Mouse (Mus musculus) kidney, embryonic 14.5 days (tissue): Measurements from ENCODE around the gene Cox10. TPM values are rescaled to one million over a fixed set of nuclear protein-coding genes. Genes with fewer than 3 reads are reported as not detected.

ENCODE experiments used
- ATAC-seq: fragments of 200-750 bp; cut with Nextera tagmentation; 2 replicates; pipeline ENCODE4 v1.8.0; 2017; ENCODE audit warnings: moderate number of reproducible peaks, mild to moderate bottlenecking, moderate TSS enrichment, moderate library complexity; ENCODE audit not compliant: low FRiP score, low TSS enrichment
- H3K27ac ChIP-seq: fragments of 300-500 bp; sonication (generic); 2 replicates; pipeline ENCODE4 v1.5.1; 2014; ENCODE audit warnings: low read depth, mild to moderate bottlenecking, low read length, moderate library complexity, mixed read lengths
- H3K27me3 ChIP-seq: fragments of 300-500 bp; sonication (generic); 2 replicates; pipeline ENCODE4 v1.6.1; 2014; ENCODE audit warnings: mild to moderate bottlenecking, low read length; ENCODE audit not compliant: control insufficient read depth, insufficient read depth
- H3K36me3 ChIP-seq: fragments of 300-500 bp; sonication (generic); 2 replicates; pipeline ENCODE4 v1.6.1; 2014; ENCODE audit warnings: low read length, mixed read lengths; ENCODE audit not compliant: control insufficient read depth, insufficient read depth
- H3K4me1 ChIP-seq: fragments of 300-500 bp; sonication (generic); 2 replicates; pipeline ENCODE4 v1.6.1; 2014; ENCODE audit warnings: low read length, mixed read lengths; ENCODE audit not compliant: control insufficient read depth, insufficient read depth
- H3K4me2 ChIP-seq: fragments of 300-500 bp; sonication (generic); replicated peaks from 2 replicates; pipeline ENCODE4 v1.6.1; 2014; ENCODE audit warnings: low read depth, mild to moderate bottlenecking, low read length
- H3K4me3 ChIP-seq: fragments of 300-500 bp; sonication (generic); 2 replicates; pipeline ENCODE4 v1.5.1; 2014; ENCODE audit warnings: mild to moderate bottlenecking, low read length
- H3K9ac ChIP-seq: fragments of 300-500 bp; sonication (generic); 2 replicates; pipeline ENCODE4 v1.6.1; 2014; ENCODE audit warnings: low read depth, mild to moderate bottlenecking, low read length, moderate library complexity
- H3K9me3 ChIP-seq: fragments of 300-500 bp; sonication (generic); 2 replicates; pipeline ENCODE4 v1.6.1; 2016; ENCODE audit warnings: low read length; ENCODE audit not compliant: control insufficient read depth
- WGBS: fragments of 180-500 bp; shearing (Covaris S2); extraction: QIAGEN DNeasy Blood & Tissue Kit; methylation state at CpG from one replicate; pipeline ENCODE4 v1.1.7; 2014; 5-methylcytosine and 5-hydroxymethylcytosine counted together
- polyA plus RNA-seq: library from polyadenylated mRNA; unstranded; fragments of >200 nt; fragmentation: Nextera tagmentation; extraction: Ambion mirVana; gene quantifications from 2 replicates; pipeline ENCODE4 v1.2.1, GENCODE M21; 2014

The Cox10 gene
- polyA plus RNA-seq, 1 experiment from 2014 or later, result 30.2 TPM

DNA sequence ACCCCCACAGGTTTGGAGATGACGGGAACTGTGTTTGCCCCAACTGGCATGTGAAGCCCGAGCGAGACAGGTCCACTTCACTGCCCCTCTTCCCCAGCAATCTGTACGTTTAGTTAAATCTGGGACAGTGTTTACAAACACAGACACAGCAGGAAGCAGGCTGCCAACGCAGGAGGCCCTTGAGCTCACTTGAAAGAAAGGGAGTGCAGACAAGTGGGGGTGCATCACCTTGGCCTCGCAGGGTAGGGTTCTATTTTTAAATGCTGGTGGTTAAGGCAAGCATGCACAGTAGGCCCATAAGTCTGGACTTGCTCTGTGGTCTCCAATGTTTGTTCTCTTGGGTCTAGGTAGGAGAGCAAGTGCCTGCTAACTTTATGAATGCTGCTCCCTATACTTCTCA is 93.8 kb downstream of the Cox10 start:
- no peak for ATAC-seq
- no peak overlapping the region for H3K9ac ChIP-seq
- 83% methylated on average over 6 of the region's 6 CpGs for WGBS
- no peak overlapping the region for H3K4me2 ChIP-seq
- no peaks in the 10 kb centered on the region for H3K27me3 ChIP-seq
- H3K4me1 ChIP-seq, result peaks cover 3% of the 10 kb centered on the region; the same call in 1 of the 2 replicates
- H3K4me3 ChIP-seq, result no peak overlapping the region
- H3K27ac ChIP-seq, result no peak overlapping the region
- H3K9me3 ChIP-seq, result no peaks in the 10 kb centered on the region
- H3K36me3 ChIP-seq, result no peaks in the 10 kb centered on the region

GRCm38 (mm10) chr11:63984622-63985168 is 94.6 kb downstream of the Cox10 start:
- ATAC-seq, result no peak
- Histone ChIP-seq H3K4me1 (peaks cover 3% of the 10 kb centered on the region; the same call in 1 of the 2 replicates), H3K27me3 (no peaks in the 10 kb centered on the region), H3K27ac (no peak overlapping the region), H3K4me2 (no peak overlapping the region), H3K4me3 (no peak overlapping the region), H3K9me3 (no peaks in the 10 kb centered on the region), H3K36me3 (no peaks in the 10 kb centered on the region), H3K9ac (no peak overlapping the region)
- WGBS, result 67% methylated on average over 6 of the region's 6 CpGs

DNA sequence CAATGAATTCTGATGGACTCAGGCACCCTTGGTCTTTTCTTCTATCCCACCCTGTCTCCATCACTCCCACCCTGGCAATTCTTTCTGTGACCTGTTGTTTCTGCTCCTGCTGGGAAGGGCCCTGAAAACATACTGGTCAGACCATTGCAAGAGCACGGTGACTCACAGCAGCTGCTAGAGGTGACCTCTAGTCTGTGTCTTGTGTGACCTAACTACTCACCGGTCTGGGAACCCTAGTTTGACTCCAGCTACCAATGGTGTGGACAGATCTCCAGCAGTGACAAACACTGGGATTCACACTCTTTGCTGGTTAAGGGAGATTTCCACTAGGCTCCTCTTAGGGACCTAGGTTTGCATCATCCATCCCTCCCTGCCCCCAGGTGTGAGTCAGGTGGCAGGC is 101.5 kb downstream of the Cox10 start:
- H3K27me3 ChIP-seq, result no peaks in the 10 kb centered on the region
- H3K27ac ChIP-seq, result no peak overlapping the region
- no peaks in the 10 kb centered on the region for H3K4me1 ChIP-seq
- ATAC-seq, result no peak
- no peak overlapping the region for H3K9ac ChIP-seq
- no peak overlapping the region for H3K4me3 ChIP-seq
- H3K36me3 ChIP-seq, result no peaks in the 10 kb centered on the region
- H3K9me3 ChIP-seq, result no peaks in the 10 kb centered on the region
- 66% methylated on average over 2 of the region's 2 CpGs for WGBS
- no peak overlapping the region for H3K4me2 ChIP-seq

DNA sequence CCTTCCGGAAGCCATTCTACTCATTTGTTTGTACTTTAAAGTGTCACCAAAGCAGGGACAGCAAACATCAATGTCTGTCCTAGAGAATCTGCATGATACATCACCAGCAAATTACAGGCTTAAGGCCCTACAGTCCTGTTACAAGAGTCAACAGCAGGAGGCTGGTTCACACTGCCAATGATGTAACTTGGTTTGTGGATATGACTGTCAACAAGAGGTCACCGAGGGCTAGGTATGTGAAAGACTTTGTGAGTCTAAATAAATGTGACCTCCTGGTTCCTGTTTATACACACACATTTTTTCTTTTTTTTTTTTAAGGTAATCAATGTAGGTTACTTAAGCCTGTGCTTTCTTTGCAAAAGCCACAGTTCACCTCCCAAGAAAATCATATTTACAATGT is 102.5 kb downstream of the Cox10 start:
- Histone ChIP-seq H3K36me3 (no peaks in the 10 kb centered on the region), H3K9me3 (no peaks in the 10 kb centered on the region), H3K27me3 (no peaks in the 10 kb centered on the region), H3K9ac (no peak overlapping the region), H3K4me2 (no peak overlapping the region), H3K27ac (no peak overlapping the region), H3K4me3 (no peak overlapping the region), H3K4me1 (no peaks in the 10 kb centered on the region)
- WGBS, result 95% methylated on average over 2 of the region's 2 CpGs
- no peak for ATAC-seq

GRCm38 (mm10) chr11:63975260-63975899 is 103.9 kb downstream of the Cox10 start:
- 71% methylated on average over 13 of the region's 13 CpGs for WGBS
- H3K27ac ChIP-seq, result no peak overlapping the region

DNA sequence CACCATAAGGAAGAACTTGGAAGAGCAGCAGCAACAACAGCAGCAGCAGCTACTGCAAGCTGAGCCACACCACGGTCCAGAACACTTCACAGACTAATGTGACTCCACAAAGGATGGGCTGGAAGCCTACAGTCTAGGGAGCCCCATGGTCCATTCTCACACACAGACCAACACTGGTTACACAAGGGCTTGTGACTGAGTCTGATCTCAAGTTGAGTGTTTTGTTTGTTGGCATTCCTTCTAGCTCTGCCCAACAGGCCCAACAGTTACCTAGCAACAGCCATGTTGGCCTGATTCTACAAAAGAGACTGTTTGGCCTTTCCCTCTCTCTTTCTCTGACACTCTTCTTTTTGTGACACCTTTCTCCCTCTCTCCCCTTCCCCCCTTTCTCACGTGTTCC is 105.3 kb downstream of the Cox10 start:
- H3K9ac ChIP-seq, result no peak overlapping the region
- H3K4me1 ChIP-seq, result peaks cover 6% of the 10 kb centered on the region; the same call in 1 of the 2 replicates
- no peaks in the 10 kb centered on the region for H3K27me3 ChIP-seq
- WGBS, result 82% methylated on average over 2 of the region's 2 CpGs
- no peak overlapping the region for H3K27ac ChIP-seq
- no peaks in the 10 kb centered on the region for H3K36me3 ChIP-seq
- no peak for ATAC-seq
- no peak overlapping the region for H3K4me2 ChIP-seq
- no peaks in the 10 kb centered on the region for H3K9me3 ChIP-seq
- H3K4me3 ChIP-seq, result no peak overlapping the region

More at GRCm38 (mm10) chr11:63975260-63975899, 103.9 kb downstream of the Cox10 start:
- Histone ChIP-seq H3K9ac (no peak overlapping the region), H3K4me3 (no peak overlapping the region), H3K27me3 (no peaks in the 10 kb centered on the region), H3K36me3 (no peaks in the 10 kb centered on the region), H3K9me3 (no peaks in the 10 kb centered on the region), H3K4me2 (no peak overlapping the region), H3K4me1 (no peaks in the 10 kb centered on the region; the same call in 1 of the 2 replicates)
- ATAC-seq, result no peak

- ATAC-seq, result no peak
- Histone ChIP-seq H3K4me2 (no peak overlapping the region), H3K9me3 (no peaks in the 10 kb centered on the region), H3K9ac (no peak overlapping the region), H3K36me3 (no peaks in the 10 kb centered on the region), H3K4me1 (peaks cover 12% of the 10 kb centered on the region; the same call in 1 of the 2 replicates), H3K27me3 (no peaks in the 10 kb centered on the region), H3K27ac (no peak overlapping the region), H3K4me3 (no peak overlapping the region)
- 86% methylated on average over 9 of the region's 9 CpGs for WGBS
Observed at GRCm38 (mm10) chr11:63971462-63971861, 107.8 kb downstream of the Cox10 start.

DNA sequence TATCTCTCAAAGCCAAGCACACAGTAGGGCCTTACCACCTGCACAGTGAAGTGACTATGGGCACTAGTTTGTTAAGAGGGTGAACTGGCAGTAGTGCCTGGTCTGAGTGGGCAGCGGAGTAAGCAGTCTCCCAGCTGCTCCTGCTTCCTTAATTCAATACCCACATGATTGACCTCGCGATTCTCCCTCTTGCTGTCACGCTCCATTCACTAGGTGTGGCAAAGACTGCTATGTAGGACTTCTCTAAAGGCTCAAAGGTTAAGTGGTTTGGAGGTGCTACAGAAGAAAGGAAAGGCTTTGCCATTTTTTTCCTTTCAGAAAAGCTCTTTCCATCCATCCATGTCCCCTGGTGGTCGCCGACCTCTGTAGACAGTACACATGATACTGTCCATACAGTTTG is 108.5 kb downstream of the Cox10 start:
- no peak overlapping the region for H3K9ac ChIP-seq
- no peak overlapping the region for H3K4me2 ChIP-seq
- 0 out of 2 replicates have a peak, but pooled peaks have one; percentile 28 for ATAC-seq
- H3K4me1 ChIP-seq, result peaks cover 12% of the 10 kb centered on the region; the same call in 1 of the 2 replicates
- H3K27ac ChIP-seq, result no peak overlapping the region
- H3K36me3 ChIP-seq, result no peaks in the 10 kb centered on the region
- no peak overlapping the region for H3K4me3 ChIP-seq
- WGBS, result 62% methylated on average over 6 of the region's 6 CpGs
- no peaks in the 10 kb centered on the region for H3K9me3 ChIP-seq
- H3K27me3 ChIP-seq, result no peaks in the 10 kb centered on the region

DNA sequence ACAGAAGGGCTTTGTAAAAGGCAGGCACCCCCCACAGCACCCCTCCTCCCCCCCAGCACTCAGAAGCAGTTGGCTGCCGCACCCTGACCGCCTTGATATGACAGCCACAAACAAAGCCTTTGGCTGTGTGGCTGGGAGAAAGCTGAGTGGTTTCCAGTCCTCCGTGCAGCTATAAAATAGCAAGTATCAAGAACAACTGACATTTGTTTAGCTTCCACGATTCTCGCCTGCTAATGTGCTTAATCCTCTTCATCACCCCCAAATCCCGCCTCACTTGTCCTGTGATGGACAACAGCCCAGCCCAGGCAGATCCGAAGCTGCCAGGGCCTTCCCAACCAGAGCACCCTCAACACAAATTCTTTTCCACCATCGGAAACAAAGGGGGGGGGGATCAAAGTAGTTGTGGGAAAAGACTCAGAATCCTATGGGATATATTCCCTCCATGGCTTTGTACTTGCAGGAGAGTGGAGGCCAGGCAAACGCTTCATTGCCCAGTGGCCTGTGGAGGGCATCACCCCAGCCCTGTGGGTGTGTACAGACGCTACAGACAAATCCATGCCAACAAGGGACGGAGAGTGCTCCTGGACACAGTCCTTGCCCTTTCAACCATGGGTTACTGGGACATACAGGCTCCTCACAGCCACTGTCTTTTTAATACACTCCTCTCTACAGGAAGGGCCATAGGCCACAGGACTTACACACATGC is 109.9 kb downstream of the Cox10 start:
- no peak overlapping the region for H3K9ac ChIP-seq
- ATAC-seq, result no peak
- WGBS, result 66% methylated on average over 11 of the region's 11 CpGs

More for the DNA sequence above, 109.9 kb downstream of the Cox10 start:
- Histone ChIP-seq H3K36me3 (no peaks in the 10 kb centered on the region), H3K27me3 (no peaks in the 10 kb centered on the region), H3K4me3 (no peak overlapping the region), H3K9me3 (no peaks in the 10 kb centered on the region), H3K27ac (no peak overlapping the region), H3K4me1 (peaks cover 18% of the 10 kb centered on the region; the same call in 1 of the 2 replicates), H3K4me2 (no peak overlapping the region)
